Mouse (Mus musculus) CH12.LX (cell line): ENCODE results near the gene Ramp2. TPM values are rescaled to one million over a fixed set of nuclear protein-coding genes. Genes with fewer than 3 reads are reported as not detected.
A peak's percentile ranks its signal among the peaks of the same experiment; 100 is the strongest.

Source experiments
- DNase-seq: peaks from one replicate; pipeline ENCODE4 v3.0.0-alpha.2; 2013; ENCODE audit errors: extremely low read depth
- H3K27ac ChIP-seq: 2 replicates; pipeline ENCODE4 v1.5.1; 2012; ENCODE audit warnings: low read depth, mild to moderate bottlenecking, control low read depth, moderate library complexity; ENCODE audit not compliant: insufficient read depth
- H3K27me3 ChIP-seq: replicated peaks from 2 replicates; pipeline ENCODE3; 2012; ENCODE audit warnings: inconsistent platforms
- H3K36me3 ChIP-seq, 2 experiments: replicated peaks in 1 of 2; 2 replicates each; pipeline versions ENCODE3 to v1.6.1; 2012; ENCODE audit warnings: inconsistent platforms in 1 of 2, low read length in 1 of 2, mild to moderate bottlenecking in 1 of 2, mixed read lengths in 1 of 2, moderate library complexity in 1 of 2; ENCODE audit not compliant: control insufficient read depth in 1 of 2, insufficient read depth in 1 of 2
- H3K4me1 ChIP-seq, 2 experiments: 2 replicates each; pipeline ENCODE4 v1.6.1; 2012; ENCODE audit warnings: inconsistent platforms in 1 of 2, moderate library complexity in 1 of 2; ENCODE audit not compliant: insufficient read depth in 2 of 2, control insufficient read depth in 1 of 2
- H3K4me2 ChIP-seq: 2 replicates; pipeline ENCODE4 v1.6.1; 2012; ENCODE audit warnings: low read depth, mild to moderate bottlenecking, control low read depth; ENCODE audit not compliant: poor library complexity, insufficient read depth, severe bottlenecking
- H3K4me3 ChIP-seq, 3 experiments: fragments of 150-350 bp in 1 of 3; sonication (generic) in 1 of 3; replicated peaks in 1 of 3; 2 replicates each; pipeline versions ENCODE3 to v1.5.1; 2011 to 2012; ENCODE audit warnings: low read depth in 2 of 3, low read length in 2 of 3, mild to moderate bottlenecking in 2 of 3, moderate library complexity in 2 of 3, control low read depth in 1 of 3, improper control_type of control experiment in 1 of 3, inconsistent platforms in 1 of 3, mixed read lengths in 1 of 3; ENCODE audit not compliant: poor library complexity in 1 of 3
- H3K79me2 ChIP-seq: replicated peaks from 2 replicates; pipeline ENCODE4 v1.6.1; 2012; ENCODE audit warnings: mild to moderate bottlenecking, moderate library complexity; ENCODE audit not compliant: control insufficient read depth, poor library complexity, insufficient read depth, severe bottlenecking; ENCODE audit errors: extremely low read depth
- H3K9ac ChIP-seq: 2 replicates; pipeline ENCODE4 v1.6.1; 2012; ENCODE audit warnings: low read depth, mild to moderate bottlenecking, control low read depth, moderate library complexity; ENCODE audit not compliant: insufficient read depth
- H3K9me3 ChIP-seq: replicated peaks from 2 replicates; pipeline ENCODE3; 2012; ENCODE audit warnings: low read length, inconsistent platforms, mixed read lengths
- CHD1 ChIP-seq: IDR thresholded peaks from 2 replicates; pipeline ENCODE4 v1.6.1; 2012; ENCODE audit warnings: low read depth, low read length, improper control_type of control experiment, inconsistent platforms
- CHD2 ChIP-seq: IDR thresholded peaks from 2 replicates; pipeline ENCODE4 v1.6.1; 2011; ENCODE audit warnings: low read length, improper control_type of control experiment
- ETS1 ChIP-seq: conservative IDR thresholded peaks from 2 replicates; pipeline ENCODE4 v1.6.1; 2012; ENCODE audit warnings: low read depth, mild to moderate bottlenecking, inconsistent platforms, low read length, improper control_type of control experiment, moderate library complexity
- HCFC1 ChIP-seq: IDR thresholded peaks from 2 replicates; pipeline ENCODE4 v1.6.1; 2012; ENCODE audit warnings: low read depth, mild to moderate bottlenecking, inconsistent platforms, low read length, improper control_type of control experiment
- IRF4 ChIP-seq: IDR thresholded peaks from 2 replicates; pipeline ENCODE4 v1.6.1; 2014; ENCODE audit warnings: low read depth, mild to moderate bottlenecking, inconsistent platforms, low read length, improper control_type of control experiment
- JUN ChIP-seq: IDR thresholded peaks from 2 replicates; pipeline ENCODE4 v1.6.1; 2011; ENCODE audit warnings: low read depth, mild to moderate bottlenecking, low read length, improper control_type of control experiment, moderate library complexity; ENCODE audit not compliant: insufficient read depth
- KAT2A ChIP-seq: IDR thresholded peaks from 2 replicates; pipeline ENCODE4 v1.6.1; 2012; ENCODE audit warnings: low read length, improper control_type of control experiment, inconsistent platforms; ENCODE audit not compliant: insufficient replicate concordance
- MAX ChIP-seq: IDR thresholded peaks from 2 replicates; pipeline ENCODE4 v1.6.1; 2011; ENCODE audit warnings: low read length, improper control_type of control experiment
- MAZ ChIP-seq: IDR thresholded peaks from 2 replicates; pipeline ENCODE4 v1.6.1; 2012; ENCODE audit warnings: low read depth, mild to moderate bottlenecking, inconsistent platforms, low read length, improper control_type of control experiment, moderate library complexity
- MEF2A ChIP-seq: IDR thresholded peaks from 2 replicates; pipeline ENCODE4 v1.6.1; 2014; ENCODE audit warnings: low read depth, mild to moderate bottlenecking, inconsistent platforms, low read length, improper control_type of control experiment, borderline replicate concordance
- MXI1 ChIP-seq: IDR thresholded peaks from 2 replicates; pipeline ENCODE4 v1.6.1; 2011; ENCODE audit warnings: mild to moderate bottlenecking, low read depth, low read length, improper control_type of control experiment
- NELFE ChIP-seq: IDR thresholded peaks from 2 replicates; pipeline ENCODE4 v1.6.1; 2011; ENCODE audit warnings: low read depth, low read length, improper control_type of control experiment
- NRF1 ChIP-seq: IDR thresholded peaks from 2 replicates; pipeline ENCODE4 v1.6.1; 2014; ENCODE audit warnings: low read depth, mild to moderate bottlenecking, inconsistent platforms, low read length, improper control_type of control experiment, moderate library complexity
- PAX5 ChIP-seq: IDR thresholded peaks from 2 replicates; pipeline ENCODE4 v1.6.1; 2012; ENCODE audit warnings: low read length, inconsistent platforms, mixed read lengths
- POLR2AphosphoS2 ChIP-seq: IDR thresholded peaks from 2 replicates; pipeline ENCODE4 v1.6.1; 2011; ENCODE audit warnings: low read depth, low read length, improper control_type of control experiment
- RAD21 ChIP-seq: IDR thresholded peaks from 2 replicates; pipeline ENCODE4 v1.6.1; 2011; ENCODE audit warnings: low read depth, mild to moderate bottlenecking, low read length, improper control_type of control experiment, moderate library complexity
- SMC3 ChIP-seq: IDR thresholded peaks from 2 replicates; pipeline ENCODE4 v1.6.1; 2011; ENCODE audit warnings: low read depth, low read length, improper control_type of control experiment
- USF1 ChIP-seq: IDR thresholded peaks from 2 replicates; pipeline ENCODE4 v1.6.1; 2014; ENCODE audit warnings: low read depth, mild to moderate bottlenecking, inconsistent platforms, low read length, improper control_type of control experiment
- ZKSCAN1 ChIP-seq: IDR thresholded peaks from 2 replicates; pipeline ENCODE4 v1.6.1; 2012; ENCODE audit warnings: low read depth, inconsistent platforms, low read length, improper control_type of control experiment, borderline replicate concordance
- dilution Hi-C: fragments of 300-500 bp; cut with MboI; formaldehyde crosslinking; loops from 2 replicates; pipeline ENCODE4 v1.14.3; 2020; ENCODE audit warnings: low sequenced_read_pairs; ENCODE audit not compliant: extremely low pct_unique_long_range_greater_than_20kb, extremely low pct_ligation_motif_present
- in situ Hi-C: fragments of 300-500 bp; cut with MboI; formaldehyde crosslinking; loops from 3 replicates; pipeline ENCODE4 v1.14.3; 2019; ENCODE audit warnings: low sequenced_read_pairs, low pct_ligation_motif_present, low pct_unique_long_range_greater_than_20kb, mixed read lengths
- polyA plus RNA-seq: library from polyadenylated mRNA; unstranded; fragments of >175 nt; gene quantifications from 2 replicates; pipeline ENCODE4 v1.2.1, GENCODE M21; 2012; ENCODE audit warnings: low read depth; ENCODE audit not compliant: insufficient read length
- total RNA-seq, 2 experiments: library from RNA; depleted of rRNA; stranded (reverse); fragments of 300-350 nt in 1 of 2; fragments of >200 nt in 1 of 2; gene quantifications; 2 replicates each; pipeline ENCODE4 v1.2.3; 2012 to 2014

The Ramp2 gene
- total and polyA plus RNA-seq, 3 experiments, result 0.26 to 1.3 (median 0.33) TPM

- peaks cover 27 to 81% of the 10 kb centered on the region in 2 experiments for H3K36me3 ChIP-seq
- peak; percentile 23 for DNase-seq
- TF ChIP-seq KAT2A (no peak), NRF1 (no peak), NELFE (no peak), IRF4 (no peak), MEF2A (no peak), HCFC1 (peak; percentile 24; the same call in 1 of the 2 replicates), JUN (no peak), MAZ (no peak), PAX5 (no peak), ZKSCAN1 (no peak), MAX (no peak), CHD2 (peak; percentile 30; the same call in 1 of the 2 replicates), RAD21 (no peak), ETS1 (no peak), CHD1 (no peak), POLR2AphosphoS2 (peak; percentile 55; the same call in 1 of the 2 replicates), MXI1 (0 out of 2 replicates have a peak, but pooled peaks have one; percentile 23)
- in situ Hi-C loops (no loop called here), dilution Hi-C loops (no loop called here)
- H3K4me2 ChIP-seq, result 0 out of 2 replicates have a peak within 1 kb of the TSS, but pooled peaks have one; percentile 12
- no peak within 1 kb of the TSS for H3K27ac ChIP-seq
- no peaks in the 10 kb centered on the region for H3K27me3 ChIP-seq
- H3K4me3 ChIP-seq, result peak within 1 kb of the TSS in 1 of 3 experiments; percentile 25
- no peaks in the 10 kb centered on the region for H3K79me2 ChIP-seq
- no peak within 1 kb of the TSS for H3K9ac ChIP-seq
- peaks cover 4 to 39% of the 10 kb centered on the region in 2 experiments; a peak in 3 of 4 replicates for H3K4me1 ChIP-seq
- no peaks in the 10 kb centered on the region for H3K9me3 ChIP-seq
Observed at GRCm38 (mm10) chr11:101259948-101260825, 14.4 kb downstream of the Ramp2 start, which contains the start of gene Wnk4. Gene Wnk4 (plus strand): TSS chr11:101260567.

GRCm38 (mm10) chr11:101260826-101261380 lies 15.1 kb downstream of the Ramp2 start:
- TF ChIP-seq ETS1 (no peak), SMC3 (no peak), CHD1 (no peak), NRF1 (no peak), NELFE (no peak), POLR2AphosphoS2 (no peak), USF1 (no peak)
- Histone ChIP-seq H3K4me1 (peaks cover 4 to 34% of the 10 kb centered on the region in 2 experiments; a peak in 3 of 4 replicates), H3K79me2 (no peaks in the 10 kb centered on the region), H3K4me2 (0 out of 2 replicates have a peak overlapping the region, but pooled peaks have one; percentile 12), H3K27me3 (no peaks in the 10 kb centered on the region), H3K4me3 (peak overlapping the region in 1 of 3 experiments; percentile 18), H3K9ac (no peak overlapping the region), H3K27ac (no peak overlapping the region), H3K9me3 (no peaks in the 10 kb centered on the region), H3K36me3 (peaks cover 26 to 81% of the 10 kb centered on the region in 2 experiments)
- in situ Hi-C loops (no loop called here), dilution Hi-C loops (no loop called here)
- no peak for DNase-seq
